Mouse (Mus musculus): ENCODE measurements around the gene Gm4871.

GRCm38 (mm10) chr5:144998491-144998890 lies 34.1 kb downstream of the Gm4871 start:
- peak; percentile 35; the same call in 1 of the 2 replicates for TF ChIP-seq CTCF (IDR thresholded peaks at IDR 0.05; ENCODE audit: borderline replicate concordance, insufficient read depth, low read length)
- TF ChIP-seq POLR2A (IDR thresholded peaks at IDR 0.05; ENCODE audit: low read depth, low read length), result no peak

Measured in embryonic fibroblast, embryonic 13.5 days (primary cell).